Mouse (Mus musculus): ENCODE measurements at regions not wholly inside any gene's neighbourhood (a gene's known extent, or its start where the extent isn't known, plus 50 kb on each side); places are given as distances from the start of the nearest gene placed in this dataset.
"Not testable (repeated sequence)": the region's sequence is repeated elsewhere in the genome, so short reads cannot be mapped to it uniquely, and the experiment has no call there.

DNA sequence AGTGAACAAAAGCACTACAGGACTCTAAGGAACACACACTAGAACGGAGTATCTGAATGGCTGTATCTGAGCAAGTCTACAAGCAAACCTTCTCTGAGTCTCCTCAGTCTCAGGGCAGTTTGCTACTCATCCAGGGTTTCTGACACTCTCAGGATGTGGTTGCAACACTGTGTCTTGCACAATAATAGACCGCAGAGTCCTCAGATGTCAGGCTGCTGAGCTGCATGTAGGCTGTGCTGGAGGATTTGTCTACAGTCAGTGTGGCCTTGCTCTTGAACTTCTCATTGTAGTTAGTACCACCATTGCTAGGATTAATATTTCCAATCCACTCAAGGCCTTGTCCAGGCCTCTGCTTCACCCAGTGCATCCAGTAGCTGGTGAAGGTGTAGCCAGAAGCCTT is 889.3 kb upstream of the Zfp386 start:
- not testable (repeated sequence) for TF ChIP-seq ZNF384 (IDR thresholded peaks at IDR 0.05; ENCODE audit: low read depth, low read length); MAFK (IDR thresholded peaks at IDR 0.05; ENCODE audit: insufficient read depth, low read depth, low read length); HCFC1 (IDR thresholded peaks at IDR 0.05; ENCODE audit: borderline replicate concordance, insufficient read depth, low read length); ZC3H11A (IDR thresholded peaks at IDR 0.05; ENCODE audit: borderline replicate concordance, low read depth, low read length); CHD2 (IDR thresholded peaks at IDR 0.05; ENCODE audit: low read depth, low read length)

Measured in ES-E14 (cell line).